Mouse (Mus musculus) cerebellum, postnatal 4 days (tissue): ENCODE measurements at regions not wholly inside any gene's neighbourhood (a gene's known extent, or its start where the extent isn't known, plus 50 kb on each side); places are given as distances from the start of the nearest gene placed in this dataset.

Experiments
- DNase-seq, 2 experiments: peaks; one replicate each; pipeline ENCODE4 v3.0.0; 2022; ENCODE audit warnings: low spot score in 2 of 2, mixed read lengths in 1 of 2

GRCm38 (mm10) chr10:17551869-17552268, 171.1 kb upstream of the Cited2 start:
- DNase-seq = no peak

- DNase-seq = no peak
Observed at GRCm38 (mm10) chr10:17552277-17552676, 170.7 kb upstream of the Cited2 start.

GRCm38 (mm10) chr10:17556391-17556790, 166.6 kb upstream of the Cited2 start:
- DNase-seq = no peak

- DNase-seq = no peak
Observed at GRCm38 (mm10) chr10:17559370-17559955, 163.6 kb upstream of the Cited2 start.

GRCm38 (mm10) chr10:17559980-17560379, 163.0 kb upstream of the Cited2 start:
- no peak for DNase-seq

- DNase-seq = no peak
Observed at GRCm38 (mm10) chr10:17561466-17561865, 161.6 kb upstream of the Cited2 start.

- DNase-seq = no peak
Observed at GRCm38 (mm10) chr10:17561977-17562376, 161.0 kb upstream of the Cited2 start.

- no peak for DNase-seq
Observed at GRCm38 (mm10) chr10:17562410-17563350, 160.3 kb upstream of the Cited2 start.

DNA sequence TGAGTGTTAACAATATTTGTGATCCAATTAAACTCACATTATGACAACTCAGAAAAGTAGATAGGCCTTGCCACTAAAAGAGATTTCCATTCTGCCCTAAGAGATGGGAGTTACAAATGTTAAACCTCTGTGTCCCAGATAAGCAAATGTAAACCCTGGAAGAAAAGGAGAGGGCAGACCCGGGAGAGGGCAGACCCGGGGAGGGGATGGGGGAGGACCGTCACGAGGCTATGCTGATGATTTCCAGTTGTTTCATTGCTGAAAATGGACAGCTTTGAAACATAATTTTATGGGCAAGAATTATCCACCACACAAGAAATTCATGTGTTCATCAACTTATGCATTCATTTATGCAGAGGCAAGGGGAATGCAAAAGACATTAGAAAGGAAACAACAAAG, 159.7 kb upstream of the Cited2 start:
- no peak for DNase-seq

DNA sequence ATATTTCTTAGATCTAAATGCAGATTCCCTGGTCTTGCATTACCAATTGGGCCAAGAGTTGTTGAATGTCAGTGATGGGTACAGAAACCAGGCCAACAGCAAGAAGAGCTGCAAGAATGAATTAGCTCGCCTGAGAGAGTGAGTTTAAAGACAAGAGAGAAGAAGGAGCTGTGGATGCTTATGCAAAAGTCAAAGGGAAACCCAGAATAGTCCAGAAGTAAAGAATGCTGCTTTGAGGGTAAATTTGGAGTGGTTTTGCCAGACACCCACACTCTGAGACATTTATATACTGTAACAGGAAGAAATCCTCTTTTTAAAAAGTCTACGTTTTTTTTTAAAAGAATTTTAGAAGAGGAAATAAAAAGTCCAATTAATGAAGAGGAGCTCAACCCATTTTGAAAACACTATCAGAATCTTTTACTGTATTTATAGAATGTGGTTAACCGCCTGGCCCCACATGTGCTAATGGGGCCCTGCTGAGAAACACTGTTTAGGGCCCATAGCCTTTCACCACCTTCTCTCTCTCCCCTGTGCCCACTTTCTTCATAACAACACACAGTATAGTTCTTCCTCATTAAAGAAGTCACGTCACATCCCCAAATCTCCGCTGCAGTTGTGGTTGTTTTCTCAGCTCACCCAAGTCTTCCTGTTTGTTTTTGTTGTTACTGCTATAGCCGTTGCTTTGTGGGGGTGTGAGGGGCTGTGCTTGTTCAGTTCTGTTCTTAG, 158.0 kb upstream of the Cited2 start:
- DNase-seq = no peak

- DNase-seq = no peak
Observed at GRCm38 (mm10) chr10:17566975-17567374, 156.0 kb upstream of the Cited2 start.

DNA sequence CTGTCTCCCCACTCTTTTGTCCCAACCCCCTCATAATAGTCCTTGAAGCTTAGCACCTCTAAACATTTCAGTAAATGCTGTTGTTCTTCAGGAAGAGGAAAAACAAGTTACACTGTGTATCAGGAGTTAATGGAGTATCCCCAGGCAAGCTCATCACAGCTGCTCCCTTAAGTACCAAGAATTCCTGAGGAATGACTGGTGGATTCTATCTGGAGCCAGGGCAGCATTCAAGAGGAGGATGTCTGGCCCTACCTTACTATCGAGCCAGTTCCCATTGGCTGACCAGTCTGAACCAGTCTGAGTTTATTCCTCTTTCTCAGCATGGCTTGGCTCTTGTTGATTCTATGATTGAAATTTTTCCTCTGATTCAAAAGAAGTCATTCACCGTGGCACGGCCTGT, 155.4 kb upstream of the Cited2 start:
- no peak for DNase-seq

- DNase-seq = no peak
Observed at GRCm38 (mm10) chr10:17569577-17570113, 153.4 kb upstream of the Cited2 start.

GRCm38 (mm10) chr10:17574894-17575293, 148.1 kb upstream of the Cited2 start:
- no peak for DNase-seq

- DNase-seq = no peak
Observed at GRCm38 (mm10) chr10:17575448-17576332, 147.3 kb upstream of the Cited2 start.

DNA sequence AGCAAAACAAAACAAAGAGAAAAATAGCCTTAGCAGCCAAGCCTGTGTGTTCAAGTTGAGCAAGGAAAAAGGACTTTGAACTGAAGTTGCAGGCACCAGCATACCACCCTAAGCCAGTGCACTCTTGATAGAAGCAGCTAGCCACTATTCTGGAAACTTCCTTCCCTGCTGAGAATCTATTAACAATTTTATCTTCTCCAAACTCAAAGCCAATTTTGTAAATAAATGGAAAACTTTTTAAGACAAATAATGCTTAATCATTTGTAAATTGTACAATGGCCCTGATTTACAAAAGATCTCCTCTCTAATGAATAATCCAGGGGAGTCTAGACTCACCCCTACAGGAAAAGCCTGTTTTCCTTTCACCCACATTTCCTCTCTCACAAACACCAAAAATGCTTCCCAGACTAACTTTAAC, 146.7 kb upstream of the Cited2 start:
- DNase-seq = no peak

DNA sequence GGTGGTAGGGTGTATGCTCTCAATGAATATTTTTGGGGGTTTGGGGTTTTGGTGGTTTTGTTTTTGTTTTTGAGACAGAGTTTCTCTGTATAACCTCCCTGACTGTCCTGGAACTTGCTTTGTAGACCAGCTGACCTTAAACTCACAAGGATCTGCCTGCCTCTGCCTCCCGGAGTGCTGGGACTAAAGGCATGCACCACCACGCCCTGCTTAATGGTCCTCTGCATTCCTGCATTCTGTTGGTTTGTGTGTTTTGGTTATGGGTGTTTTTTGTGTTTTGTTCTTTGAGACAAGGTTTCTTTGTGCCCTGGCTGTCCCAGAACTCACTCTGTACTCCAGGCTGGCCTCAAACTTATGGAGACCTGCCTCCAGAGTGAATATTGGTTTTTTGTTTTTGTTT, 143.6 kb upstream of the Cited2 start:
- DNase-seq = no peak

DNA sequence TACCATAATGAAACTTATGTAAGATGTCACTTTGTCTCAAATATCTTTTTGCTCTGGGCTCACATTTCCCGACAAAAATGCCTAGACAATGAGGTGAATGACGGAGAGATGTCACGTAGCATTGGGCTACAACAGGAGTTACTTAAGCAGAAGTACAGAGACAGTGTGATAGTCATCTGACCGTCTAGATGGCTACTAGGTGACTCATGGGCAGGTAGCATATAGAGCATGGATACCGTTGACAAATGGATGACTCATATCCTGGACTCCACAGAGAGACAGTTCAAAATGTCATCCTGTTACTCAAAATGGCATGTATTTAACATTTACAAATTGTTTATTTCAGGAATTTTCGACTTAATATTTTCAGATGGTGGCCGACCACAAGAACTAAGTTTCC, 138.2 kb upstream of the Cited2 start:
- no peak for DNase-seq

DNA sequence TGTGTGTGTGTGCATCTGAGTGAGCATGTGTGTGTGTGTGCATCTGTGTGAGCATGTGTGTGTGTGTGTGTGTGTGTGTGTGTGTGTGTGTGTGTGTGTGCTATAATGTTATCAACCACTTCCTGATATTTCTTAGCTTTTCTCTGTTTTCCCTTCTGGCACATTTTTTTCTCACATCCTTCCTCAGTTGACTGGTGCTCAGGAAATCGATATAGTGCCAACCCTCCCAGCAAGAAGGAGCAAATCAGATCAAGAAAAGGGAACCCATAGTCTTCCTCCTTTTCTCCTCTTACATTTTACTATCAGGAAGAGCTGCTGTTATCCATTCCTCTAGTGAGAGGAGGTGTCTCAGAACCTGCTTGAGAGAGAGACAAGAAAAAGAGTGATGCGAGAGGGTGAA, 136.1 kb upstream of the Cited2 start:
- no peak for DNase-seq

DNA sequence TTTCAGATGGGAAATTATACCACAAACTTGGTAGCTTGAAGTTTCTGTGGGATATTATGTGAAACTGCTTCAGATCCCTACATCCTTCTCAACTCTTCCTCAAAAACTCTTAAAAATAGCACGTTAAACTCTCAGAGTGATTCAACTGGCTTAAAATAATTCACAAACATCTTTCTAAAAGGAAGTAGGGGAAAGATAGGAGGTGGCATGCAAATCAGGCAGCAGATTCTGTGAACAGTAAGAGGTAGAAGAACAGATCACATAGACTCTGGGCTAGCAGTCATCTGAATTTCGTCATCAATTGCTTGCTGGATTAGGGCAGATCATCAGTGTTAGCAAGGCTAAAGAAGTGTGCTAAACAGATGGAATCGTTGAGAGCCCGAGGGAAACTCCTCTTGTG, 133.9 kb upstream of the Cited2 start:
- DNase-seq = no peak

DNA sequence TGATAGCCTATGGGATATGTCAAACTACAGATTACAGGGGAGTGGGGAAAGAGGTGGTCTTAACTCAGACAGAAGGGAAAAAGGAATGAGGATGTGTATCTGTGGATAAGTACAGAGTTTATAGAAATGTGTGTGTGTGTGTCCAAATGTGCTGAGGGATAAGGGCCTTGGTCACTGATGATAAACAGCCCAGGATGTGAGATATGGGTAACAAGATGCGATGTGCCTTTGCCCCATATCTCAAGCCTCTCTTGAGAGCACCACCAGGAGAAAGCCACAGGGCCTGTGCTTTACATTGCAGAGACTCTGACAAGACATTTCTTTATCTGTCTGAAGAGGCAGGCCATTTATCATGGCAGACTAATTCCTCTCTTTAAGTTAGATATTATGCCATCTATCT, 132.8 kb upstream of the Cited2 start:
- DNase-seq = no peak
